Mouse (Mus musculus) heart, embryonic 10.5 days (tissue): Measurements from ENCODE around the gene Col6a2. TPM values are rescaled to one million over a fixed set of nuclear protein-coding genes. Genes with fewer than 3 reads are reported as not detected.

Experiments used
- DNase-seq: peaks from one replicate; pipeline ENCODE4 v3.0.0-alpha.2; 2017; ENCODE audit warnings: low spot score
- H3K27ac ChIP-seq: fragments of 300-500 bp; sonication (generic); 2 replicates; pipeline ENCODE4 v1.5.1; 2016; ENCODE audit warnings: mild to moderate bottlenecking
- H3K27me3 ChIP-seq: fragments of 300-500 bp; sonication (generic); 2 replicates; pipeline ENCODE4 v1.6.1; 2016; ENCODE audit warnings: mild to moderate bottlenecking; ENCODE audit not compliant: poor library complexity, insufficient read depth, severe bottlenecking
- H3K36me3 ChIP-seq: fragments of 300-500 bp; sonication (generic); 2 replicates; pipeline ENCODE4 v1.6.1; 2016; ENCODE audit warnings: mild to moderate bottlenecking, moderate library complexity
- H3K4me1 ChIP-seq: fragments of 300-500 bp; sonication (generic); 2 replicates; pipeline ENCODE4 v1.6.1; 2016; ENCODE audit warnings: mild to moderate bottlenecking
- H3K4me3 ChIP-seq: fragments of 300-500 bp; sonication (generic); 2 replicates; pipeline ENCODE4 v1.5.1; 2016; ENCODE audit warnings: mild to moderate bottlenecking, moderate library complexity
- H3K9me3 ChIP-seq: fragments of 300-500 bp; sonication (generic); 2 replicates; pipeline ENCODE4 v1.6.1; 2016; ENCODE audit warnings: mild to moderate bottlenecking, moderate library complexity
- WGBS: fragments of 180-500 bp; shearing (Covaris S2); methylation state at CpG from one replicate; pipeline ENCODE4 v1.1.7; 2016; 5-methylcytosine and 5-hydroxymethylcytosine counted together
- polyA plus RNA-seq: library from polyadenylated mRNA; unstranded; fragments of >200 nt; fragmentation: Nextera tagmentation; extraction: Ambion mirVana; gene quantifications from 2 replicates; pipeline ENCODE4 v1.2.1, GENCODE M21; 2016

The Col6a2 gene
- 17.1 and 19.7 TPM in 2 replicates for polyA plus RNA-seq

GRCm38 (mm10) chr10:76622928-76623680 lies at the start of gene Col6a2:
Gene Col6a2, minus strand, starts transcription at chr10:76623630.
- WGBS: 4% methylated on average over 31 of the region's 31 CpGs
- H3K36me3 ChIP-seq: no peaks in the 10 kb centered on the region
- DNase-seq: peak; percentile 94
- peak within 1 kb of the TSS; percentile 62 for H3K4me3 ChIP-seq
- 0 out of 2 replicates have a peak, but pooled peaks cover 3% of the 10 kb centered on the region for H3K27me3 ChIP-seq
- peaks cover 16% of the 10 kb centered on the region for H3K4me1 ChIP-seq
- no peaks in the 10 kb centered on the region for H3K9me3 ChIP-seq
- H3K27ac ChIP-seq: peak within 1 kb of the TSS; percentile 85

DNA sequence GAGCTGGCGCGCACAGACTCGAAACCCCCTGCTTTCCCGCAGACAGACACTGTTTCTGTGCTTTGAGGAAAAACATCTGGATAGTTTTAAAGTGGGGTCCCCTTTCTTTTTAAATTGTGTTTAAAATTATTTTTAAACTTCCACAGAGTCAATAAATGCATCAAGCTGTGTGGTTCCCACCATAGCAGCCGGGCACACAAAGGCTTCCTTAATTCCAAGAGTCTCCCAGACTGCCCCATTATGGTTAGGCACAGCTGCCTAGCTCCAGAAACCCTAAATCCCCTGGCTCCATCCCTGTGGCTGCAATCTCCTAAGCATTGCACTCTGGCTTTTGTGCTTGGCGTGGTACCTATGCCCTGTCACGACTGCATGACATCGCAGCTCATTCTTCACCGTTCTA lies 48.5 kb upstream of the Col6a2 start:
- Histone ChIP-seq H3K36me3 (no peaks in the 10 kb centered on the region), H3K27me3 (no peaks in the 10 kb centered on the region), H3K4me3 (no peak overlapping the region), H3K27ac (no peak overlapping the region), H3K9me3 (no peaks in the 10 kb centered on the region), H3K4me1 (no peaks in the 10 kb centered on the region)
- DNase-seq: peak; percentile 56
- WGBS: 89% methylated on average over 9 of the region's 9 CpGs

DNA sequence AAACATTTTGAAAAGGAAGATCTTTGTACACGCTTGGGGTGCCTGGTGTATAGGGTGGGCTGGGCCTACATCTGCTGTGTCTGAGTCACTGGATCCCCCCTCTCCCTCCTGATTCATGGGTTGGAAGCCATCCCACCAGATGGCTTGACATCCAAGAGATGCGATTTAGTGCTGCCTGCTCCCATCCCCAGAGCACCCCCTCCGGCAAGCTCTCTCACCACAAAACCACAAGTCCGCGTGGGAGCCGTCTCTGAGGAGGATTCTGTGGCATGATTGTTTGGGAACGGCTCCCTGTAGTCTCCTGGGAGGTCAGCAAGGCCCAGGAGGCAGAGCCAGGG lies 45.5 kb upstream of the Col6a2 start:
- no peaks in the 10 kb centered on the region for H3K9me3 ChIP-seq
- no peak overlapping the region for H3K4me3 ChIP-seq
- H3K27ac ChIP-seq: no peak overlapping the region
- peak; percentile 76 for DNase-seq
- no peaks in the 10 kb centered on the region for H3K4me1 ChIP-seq
- 63% methylated on average over 7 of the region's 7 CpGs for WGBS
- H3K27me3 ChIP-seq: no peaks in the 10 kb centered on the region
- no peaks in the 10 kb centered on the region for H3K36me3 ChIP-seq

DNA sequence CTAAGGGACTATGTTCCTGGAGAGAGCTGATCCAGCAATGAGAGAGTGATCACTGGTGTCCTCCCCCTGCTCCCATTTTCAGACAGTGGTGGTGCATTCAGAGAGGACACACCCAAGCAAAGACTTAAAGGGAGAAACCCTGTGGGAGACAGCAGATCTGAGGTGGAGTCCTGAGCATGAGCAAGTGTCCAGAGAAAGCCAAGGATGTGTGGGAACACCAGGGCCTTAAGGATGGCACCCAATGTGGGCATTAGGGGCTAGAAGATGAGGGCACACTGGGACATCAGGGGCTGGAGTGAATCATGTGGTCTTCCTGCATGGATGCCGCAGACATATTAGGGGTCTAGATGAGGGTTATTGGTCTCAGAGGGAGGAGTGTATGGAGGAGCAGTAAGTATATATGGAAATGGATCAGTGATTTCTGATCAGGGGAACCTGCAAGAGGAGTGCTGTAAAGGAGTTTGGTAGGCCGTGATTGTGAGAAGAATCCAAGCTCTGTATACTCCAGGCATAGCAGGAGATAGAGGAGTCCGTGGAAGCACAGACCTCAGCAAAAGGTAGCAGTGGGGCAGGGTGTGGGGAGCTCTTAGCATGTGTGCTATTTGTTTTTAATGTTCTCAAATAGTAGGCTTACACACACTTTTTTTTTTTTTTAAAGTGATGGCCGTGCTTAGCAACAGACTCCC lies 45.0 kb upstream of the Col6a2 start:
- H3K27ac ChIP-seq: no peak overlapping the region
- H3K4me1 ChIP-seq: 0 out of 2 replicates have a peak, but pooled peaks cover 3% of the 10 kb centered on the region
- H3K36me3 ChIP-seq: no peaks in the 10 kb centered on the region
- DNase-seq: peak; percentile 62
- no peaks in the 10 kb centered on the region for H3K27me3 ChIP-seq
- no peak overlapping the region for H3K4me3 ChIP-seq
- 90% methylated on average over 4 of the region's 4 CpGs for WGBS
- no peaks in the 10 kb centered on the region for H3K9me3 ChIP-seq

DNA sequence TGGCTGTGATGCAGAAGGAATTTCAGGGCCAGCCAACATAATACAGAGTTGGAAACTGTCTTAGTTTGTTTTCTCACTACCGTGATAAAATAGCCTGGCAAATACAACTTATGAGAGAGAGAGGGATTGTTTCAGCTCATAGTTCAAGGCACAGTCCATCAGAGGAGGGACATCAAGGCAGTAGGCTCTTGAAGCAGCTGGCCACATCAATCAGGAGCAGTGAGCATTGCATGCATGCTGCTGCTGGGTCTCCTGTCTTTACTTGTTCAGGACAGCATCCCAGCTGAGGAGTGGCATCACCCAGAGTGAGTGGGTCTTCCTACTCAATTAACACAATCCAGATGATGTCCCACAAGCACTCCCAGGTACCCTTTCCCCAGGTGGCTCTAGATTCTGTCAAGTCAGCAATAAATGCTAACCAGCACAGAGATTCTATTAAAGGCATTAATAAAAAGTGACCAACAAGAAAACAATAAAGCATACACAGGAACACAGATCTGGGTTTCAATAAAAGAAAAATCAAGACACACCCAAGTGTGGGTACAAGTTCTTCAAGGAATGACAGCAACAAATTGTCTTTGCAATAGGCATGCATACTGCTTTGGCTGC lies 43.9 kb upstream of the Col6a2 start:
- DNase-seq: peak; percentile 25
- no peak overlapping the region for H3K27ac ChIP-seq
- WGBS: 83% methylated on average over 1 of the region's 1 CpGs

GRCm38 (mm10) chr10:76665551-76665950 lies 42.1 kb upstream of the Col6a2 start:
- H3K27me3 ChIP-seq: no peaks in the 10 kb centered on the region
- DNase-seq: peak; percentile 39
- H3K27ac ChIP-seq: no peak overlapping the region
- H3K4me1 ChIP-seq: 0 out of 2 replicates have a peak, but pooled peaks cover 3% of the 10 kb centered on the region
- H3K36me3 ChIP-seq: no peaks in the 10 kb centered on the region
- H3K9me3 ChIP-seq: no peaks in the 10 kb centered on the region
- WGBS: 88% methylated on average over 11 of the region's 11 CpGs
- H3K4me3 ChIP-seq: no peak overlapping the region

More for the DNA sequence above, 43.9 kb upstream of the Col6a2 start:
- Histone ChIP-seq H3K36me3 (no peaks in the 10 kb centered on the region), H3K9me3 (no peaks in the 10 kb centered on the region), H3K4me3 (no peak overlapping the region), H3K27me3 (no peaks in the 10 kb centered on the region), H3K4me1 (0 out of 2 replicates have a peak, but pooled peaks cover 3% of the 10 kb centered on the region)

- WGBS: 70% methylated on average over 20 of the region's 20 CpGs
- H3K4me3 ChIP-seq: no peak overlapping the region
- H3K27me3 ChIP-seq: no peaks in the 10 kb centered on the region
- DNase-seq: peak; percentile 71
- no peaks in the 10 kb centered on the region for H3K9me3 ChIP-seq
- no peak overlapping the region for H3K27ac ChIP-seq
- no peaks in the 10 kb centered on the region for H3K36me3 ChIP-seq
- H3K4me1 ChIP-seq: 0 out of 2 replicates have a peak, but pooled peaks cover 3% of the 10 kb centered on the region
Observed at GRCm38 (mm10) chr10:76664156-76665115, 41.0 kb upstream of the Col6a2 start.

GRCm38 (mm10) chr10:76653345-76654336 lies 30.2 kb upstream of the Col6a2 start:
- WGBS: 74% methylated on average over 11 of the region's 11 CpGs
- Histone ChIP-seq H3K27me3 (no peaks in the 10 kb centered on the region), H3K36me3 (no peaks in the 10 kb centered on the region), H3K4me3 (no peak overlapping the region), H3K27ac (no peak overlapping the region), H3K4me1 (0 out of 2 replicates have a peak, but pooled peaks cover 5% of the 10 kb centered on the region), H3K9me3 (no peaks in the 10 kb centered on the region)
- no peak for DNase-seq

GRCm38 (mm10) chr10:76650662-76651342 lies 27.4 kb upstream of the Col6a2 start:
- DNase-seq: no peak
- Histone ChIP-seq H3K9me3 (no peaks in the 10 kb centered on the region), H3K27me3 (no peaks in the 10 kb centered on the region), H3K4me3 (no peak overlapping the region), H3K36me3 (no peaks in the 10 kb centered on the region), H3K4me1 (0 out of 2 replicates have a peak, but pooled peaks cover 5% of the 10 kb centered on the region), H3K27ac (peak overlapping the region; percentile 59; the same call in 1 of the 2 replicates)
- WGBS: 56% methylated on average over 12 of the region's 12 CpGs

GRCm38 (mm10) chr10:76648738-76649137 lies 25.3 kb upstream of the Col6a2 start:
- DNase-seq: no peak
- 0 out of 2 replicates have a peak, but pooled peaks cover 5% of the 10 kb centered on the region for H3K4me1 ChIP-seq
- H3K4me3 ChIP-seq: no peak overlapping the region
- no peaks in the 10 kb centered on the region for H3K9me3 ChIP-seq
- 90% methylated on average over 10 of the region's 10 CpGs for WGBS
- no peaks in the 10 kb centered on the region for H3K36me3 ChIP-seq
- no peaks in the 10 kb centered on the region for H3K27me3 ChIP-seq
- H3K27ac ChIP-seq: no peak overlapping the region

DNA sequence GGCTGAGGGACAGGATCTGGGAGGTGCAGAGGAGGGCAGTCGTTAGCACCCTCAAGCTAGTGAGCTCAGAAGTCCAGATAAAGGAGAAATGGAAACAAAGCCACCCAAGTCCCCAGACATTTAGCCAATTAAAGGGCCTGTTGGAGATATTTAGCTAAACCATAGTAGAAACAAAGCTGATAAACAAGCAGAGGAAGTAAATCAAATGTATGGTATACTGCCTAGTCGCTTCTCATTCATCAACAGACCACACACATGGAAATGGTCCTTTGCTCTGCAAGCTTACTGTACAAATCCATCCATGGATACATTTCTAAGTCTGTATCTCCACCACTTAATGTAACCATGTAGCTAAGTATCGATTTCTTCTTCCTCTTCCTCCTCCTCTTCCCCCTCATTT lies 24.0 kb upstream of the Col6a2 start:
- no peak overlapping the region for H3K27ac ChIP-seq
- H3K4me1 ChIP-seq: 0 out of 2 replicates have a peak, but pooled peaks cover 11% of the 10 kb centered on the region
- no peaks in the 10 kb centered on the region for H3K27me3 ChIP-seq
- no peak for DNase-seq
- no peak overlapping the region for H3K4me3 ChIP-seq
- no peaks in the 10 kb centered on the region for H3K9me3 ChIP-seq
- no peaks in the 10 kb centered on the region for H3K36me3 ChIP-seq
- WGBS: 54% methylated on average over 3 of the region's 3 CpGs
